Mouse (Mus musculus): ENCODE data around the gene Arhgap31. TPM values are rescaled to one million over a fixed set of nuclear protein-coding genes. Genes with fewer than 3 reads are reported as not detected.
"Not testable (repeated sequence)": the region's sequence is repeated elsewhere in the genome, so short reads cannot be mapped to it uniquely, and the experiment has no call there.

The Arhgap31 gene
- total RNA-seq, 2 experiments from 2014 or later, result 34.8 to 48.2 TPM

- intact Hi-C loops (cut with DNase I), result no loop called here
Measured at GRCm38 (mm10) chr16:38695557-38695956, 17.5 kb downstream of the Arhgap31 start.

GRCm38 (mm10) chr16:38694906-38695540 is 18.1 kb downstream of the Arhgap31 start:
- DNase-seq (ENCODE audit: low spot score), result no peak
- intact Hi-C loops (cut with DNase I), result no loop called here

More at GRCm38 (mm10) chr16:38695557-38695956, 17.5 kb downstream of the Arhgap31 start:
- DNase-seq (ENCODE audit: low spot score), result no peak

GRCm38 (mm10) chr16:38690501-38690900 is 22.6 kb downstream of the Arhgap31 start:
- intact Hi-C loops (cut with DNase I), result no loop called here
- DNase-seq (ENCODE audit: low spot score), result no peak

DNA sequence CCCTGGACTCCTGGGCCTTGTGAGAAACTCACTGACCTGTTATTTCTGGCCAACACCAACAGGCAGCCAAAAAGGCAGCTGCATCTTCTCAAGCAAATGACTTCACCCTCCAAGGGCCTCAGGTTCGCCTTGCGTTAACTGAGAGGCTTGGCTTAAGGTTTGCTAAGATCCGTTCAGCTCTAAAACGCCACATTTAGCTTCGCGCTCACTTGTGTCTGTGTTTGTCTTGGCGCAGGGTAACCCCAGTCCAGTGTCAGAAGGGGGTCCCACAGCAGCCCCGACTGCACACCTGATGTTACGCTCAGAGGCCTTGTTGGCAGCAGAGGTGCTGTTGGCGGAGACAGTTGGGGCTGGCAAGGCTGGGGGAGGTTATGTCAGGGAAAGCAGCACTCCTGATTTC is 23.3 kb downstream of the Arhgap31 start:
- intact Hi-C loops (cut with DNase I), result no loop called here
- DNase-seq (ENCODE audit: low spot score), result no peak

DNA sequence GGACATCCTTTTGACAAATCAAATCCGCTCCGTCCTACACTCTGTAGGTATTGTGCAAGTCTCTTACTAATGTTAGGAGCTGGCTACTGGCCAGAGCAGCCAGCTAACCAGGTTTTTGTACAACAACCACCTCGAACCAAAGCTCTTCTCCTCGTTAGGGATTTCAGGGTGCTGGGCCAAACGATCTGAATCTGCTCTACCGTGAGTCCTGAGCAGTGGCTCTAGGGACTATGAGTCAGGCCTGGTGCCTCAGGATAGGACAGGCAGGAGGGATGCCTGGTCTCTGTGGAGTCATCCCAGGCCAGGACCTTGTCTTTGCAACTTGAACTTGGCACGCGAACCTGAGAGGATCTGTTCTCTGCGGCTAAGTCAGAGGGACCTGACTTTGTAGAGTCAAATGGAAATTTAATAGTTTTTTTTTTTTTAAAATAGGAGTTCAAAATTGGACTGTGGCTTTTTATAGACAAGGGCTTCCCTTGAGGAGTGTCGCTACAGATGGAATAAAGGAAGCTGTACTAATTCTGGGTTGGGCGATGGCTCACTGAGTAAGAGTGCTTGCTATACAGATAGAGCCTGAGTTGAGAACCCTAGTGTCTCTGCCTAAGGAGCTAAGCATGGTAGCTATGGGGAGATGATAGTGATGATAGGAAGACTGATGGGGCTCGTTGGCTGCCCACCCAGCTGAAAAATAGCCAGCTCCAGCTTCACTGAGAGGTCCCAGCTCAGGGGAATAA is 24.4 kb downstream of the Arhgap31 start:
- no peak for DNase-seq (ENCODE audit: low spot score)
- intact Hi-C loops (cut with DNase I), result no loop called here

DNA sequence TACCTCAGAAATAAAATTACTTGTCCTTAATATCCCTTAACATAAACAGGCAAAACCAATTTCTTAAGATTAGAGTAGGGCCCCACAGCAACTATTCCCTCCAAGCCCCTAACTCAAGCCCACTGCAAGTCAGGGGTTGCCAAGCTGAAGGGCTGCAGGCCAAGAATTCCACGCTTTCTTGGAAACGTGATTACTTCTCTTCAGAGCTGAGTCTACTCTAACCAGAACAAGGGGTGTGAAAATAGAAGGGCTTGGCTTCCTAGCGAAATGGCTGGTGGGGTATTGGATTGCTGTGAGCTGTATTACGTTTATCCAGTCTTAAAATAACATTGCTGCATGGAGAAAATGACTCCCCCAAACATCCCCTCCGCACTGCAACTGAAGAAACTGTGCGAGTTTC is 25.4 kb downstream of the Arhgap31 start:
- intact Hi-C loops (cut with DNase I), result no loop called here
- DNase-seq (ENCODE audit: low spot score), result no peak

GRCm38 (mm10) chr16:38683094-38683493 is 30.0 kb downstream of the Arhgap31 start:
- intact Hi-C loops (cut with DNase I), result no loop called here
- DNase-seq (ENCODE audit: low spot score), result no peak

DNA sequence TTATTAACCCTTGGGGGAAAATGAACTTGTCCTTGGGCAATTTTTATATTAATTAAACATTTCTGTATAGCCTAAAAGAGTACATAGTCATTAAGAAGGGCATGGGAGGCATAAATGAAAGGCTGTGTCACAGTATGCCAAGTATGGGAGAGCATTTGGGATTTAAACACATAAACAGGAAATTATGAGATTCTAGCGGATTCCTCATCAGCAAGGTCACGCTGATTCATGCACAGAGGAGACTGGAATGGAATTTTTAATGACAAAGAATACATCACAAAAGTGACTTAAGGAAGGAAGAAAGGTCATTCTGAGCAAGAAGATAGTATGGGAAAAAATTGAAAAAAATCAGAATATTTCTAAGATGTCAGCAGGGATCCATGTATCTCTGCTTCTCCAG is 31.8 kb downstream of the Arhgap31 start:
- no peak for DNase-seq (ENCODE audit: low spot score)
- intact Hi-C loops (cut with DNase I), result no loop called here

- no peak for DNase-seq (ENCODE audit: low spot score)
- intact Hi-C loops (cut with DNase I), result no loop called here
Measured at GRCm38 (mm10) chr16:38679431-38680021, 33.5 kb downstream of the Arhgap31 start.

DNA sequence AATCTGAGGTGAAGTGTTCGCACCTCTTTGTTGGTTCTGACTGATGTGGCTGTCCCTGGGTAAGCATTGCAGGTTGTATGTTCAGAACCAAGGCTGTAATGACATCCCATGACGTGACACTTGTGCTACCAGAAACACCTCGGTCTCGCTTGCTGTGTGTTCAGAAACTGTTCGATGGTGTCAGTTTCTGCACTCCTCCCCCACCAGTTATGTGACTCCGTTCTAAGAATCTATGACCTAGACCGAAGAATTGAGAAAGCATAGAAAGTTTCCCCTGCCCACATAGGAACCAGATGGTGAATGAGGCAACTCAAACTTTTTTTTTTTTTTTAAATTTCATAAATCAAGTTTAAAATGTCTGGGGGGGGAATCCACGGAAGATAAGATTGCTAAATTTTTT is 34.2 kb downstream of the Arhgap31 start:
- DNase-seq (ENCODE audit: low spot score), result no peak
- intact Hi-C loops (cut with DNase I), result no loop called here

GRCm38 (mm10) chr16:38677941-38678340 is 35.1 kb downstream of the Arhgap31 start:
- intact Hi-C loops (cut with DNase I); DNase-seq (ENCODE audit: low spot score): not testable (repeated sequence)

GRCm38 (mm10) chr16:38677171-38677570 is 35.9 kb downstream of the Arhgap31 start:
- no peak for DNase-seq (ENCODE audit: low spot score)
- intact Hi-C loops (cut with DNase I), result no loop called here

GRCm38 (mm10) chr16:38676647-38677046 is 36.4 kb downstream of the Arhgap31 start:
- intact Hi-C loops (cut with DNase I), result no loop called here
- DNase-seq (ENCODE audit: low spot score), result no peak

- intact Hi-C loops (cut with DNase I), result no loop called here
- no peak for DNase-seq (ENCODE audit: low spot score)
Measured at GRCm38 (mm10) chr16:38675600-38676335, 37.3 kb downstream of the Arhgap31 start.

GRCm38 (mm10) chr16:38674891-38675290 is 38.2 kb downstream of the Arhgap31 start:
- intact Hi-C loops (cut with DNase I), result no loop called here
- no peak for DNase-seq (ENCODE audit: low spot score)

DNA sequence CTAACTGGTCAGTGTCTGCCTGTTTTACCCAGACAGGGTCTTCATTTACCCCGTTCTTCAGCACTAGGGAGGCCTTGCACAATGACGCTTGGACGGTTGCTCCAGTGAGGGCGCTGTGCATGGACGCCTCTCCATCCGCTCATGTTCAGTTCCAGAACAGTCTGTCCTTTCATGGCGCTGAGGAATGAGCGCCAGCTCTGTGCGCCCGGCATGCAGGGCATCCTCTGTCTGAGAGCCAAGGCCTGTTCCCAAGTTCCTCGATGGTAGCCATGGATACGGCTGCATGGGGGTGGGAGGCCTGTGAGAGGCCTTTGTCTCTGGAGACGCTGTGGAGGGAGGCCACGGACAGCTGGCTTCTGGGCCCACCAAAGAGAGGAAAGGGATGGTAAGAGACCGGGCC is 39.6 kb downstream of the Arhgap31 start:
- intact Hi-C loops (cut with DNase I), result no loop called here

GRCm38 (mm10) chr16:38672947-38673346 is 40.1 kb downstream of the Arhgap31 start:
- DNase-seq (ENCODE audit: low spot score), result no peak
- intact Hi-C loops (cut with DNase I), result no loop called here

More for the DNA sequence above, 39.6 kb downstream of the Arhgap31 start:
- no peak for DNase-seq (ENCODE audit: low spot score)

DNA sequence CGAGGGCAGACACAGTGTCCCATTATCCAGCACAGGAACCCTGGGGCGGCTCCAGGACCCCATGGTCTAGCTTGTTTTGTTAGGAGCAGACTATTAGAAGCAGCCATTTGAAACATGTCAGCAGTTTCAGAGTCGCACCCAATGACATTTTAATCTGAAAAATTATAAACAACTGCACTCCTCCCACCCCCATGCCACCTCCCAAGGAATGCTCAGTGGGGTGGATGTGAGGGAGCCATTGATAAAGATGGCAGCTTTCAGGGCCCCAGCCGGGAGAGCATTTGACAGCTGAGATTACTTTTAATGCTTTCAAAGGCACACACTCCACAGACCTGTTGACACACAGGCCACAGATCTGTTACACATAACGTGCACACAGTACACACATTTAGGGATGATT is 40.7 kb downstream of the Arhgap31 start:
- intact Hi-C loops (cut with DNase I), result no loop called here
- DNase-seq (ENCODE audit: low spot score), result no peak

DNA sequence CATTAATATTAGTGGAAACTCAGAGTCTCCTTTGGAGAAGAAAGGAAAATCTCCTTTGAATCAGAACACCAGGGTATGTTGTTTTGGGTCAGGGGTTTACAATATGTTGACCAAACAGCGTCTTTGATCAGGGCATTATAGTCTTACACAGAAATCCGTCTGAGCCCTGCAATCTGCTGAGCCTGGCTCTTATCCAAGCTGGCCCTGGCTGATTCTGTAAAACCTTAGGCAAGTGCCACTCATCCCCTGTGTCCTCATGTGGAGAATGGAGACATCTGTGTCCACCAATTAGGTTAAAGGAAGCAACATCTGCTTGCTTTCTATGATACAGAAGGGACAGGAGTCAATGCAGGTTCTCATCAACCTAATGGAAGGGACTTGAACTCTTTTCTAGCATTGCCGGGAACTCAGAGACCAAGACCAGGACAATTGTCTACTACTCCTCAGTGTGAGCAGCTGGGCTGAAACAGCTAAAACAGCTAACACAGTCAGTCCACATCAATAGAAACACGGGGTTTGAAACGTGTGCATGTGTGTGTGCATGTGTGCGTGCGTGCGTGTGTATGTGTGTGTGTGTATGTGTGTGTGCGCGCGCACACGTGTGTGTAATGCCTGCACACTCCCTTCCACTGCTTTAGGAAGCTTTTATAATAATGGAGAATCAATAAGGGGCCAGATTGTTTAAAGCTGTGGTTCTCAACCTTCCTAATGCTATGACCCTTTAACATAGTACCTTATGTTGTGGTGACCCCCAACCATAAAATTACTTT is 42.3 kb downstream of the Arhgap31 start:
- no peak for DNase-seq (ENCODE audit: low spot score)
- intact Hi-C loops (cut with DNase I), result no loop called here

All from heart, postnatal 25 days (tissue).